Mouse (Mus musculus) monocyte, adult 5-6 weeks (primary cell): ENCODE measurements around the gene Onecut3. TPM values are rescaled to one million over a fixed set of nuclear protein-coding genes. Genes with fewer than 3 reads are reported as not detected.

Source experiments
- ATAC-seq: fragments of 153-309, 156-312 bp; replicated peaks from 2 replicates; pipeline ENCODE4 v1.8.0; 2017; ENCODE audit warnings: mild to moderate bottlenecking; ENCODE audit not compliant: low TSS enrichment, insufficient number of reproducible peaks, severe bottlenecking, poor library complexity, low FRiP score
- total RNA-seq: library from RNA; stranded (forward); fragments of 200-1000, 200-491, 200-594 nt; gene quantifications from 3 replicates; pipeline ENCODE4 v1.2.3, GENCODE M21; 2017

The Onecut3 gene
- not detected in 3 replicates for total RNA-seq

DNA sequence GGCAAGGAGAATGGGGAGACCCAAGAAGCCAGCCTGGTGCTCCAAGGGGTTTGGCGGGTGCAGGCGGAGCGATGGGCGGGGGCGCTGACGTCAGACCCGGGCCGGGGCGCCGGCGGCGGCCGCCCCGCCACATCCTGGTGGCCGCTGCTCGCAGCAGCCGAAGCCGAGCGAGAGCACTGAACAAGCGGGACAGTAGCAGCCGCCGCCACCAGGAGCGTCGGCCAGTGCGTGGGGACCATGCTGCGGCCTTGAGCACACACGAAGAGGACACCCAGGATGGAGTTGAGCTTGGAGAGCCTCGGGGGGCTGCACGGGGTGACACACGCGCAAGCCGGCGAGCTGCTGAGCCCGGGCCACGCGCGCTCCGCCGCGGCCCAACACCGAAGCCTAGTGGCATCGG lies at the start of gene Onecut3:
Gene Onecut3 (plus strand): TSS at position 104 of the 400 bp plus-strand sequence.
- no peak for ATAC-seq

DNA sequence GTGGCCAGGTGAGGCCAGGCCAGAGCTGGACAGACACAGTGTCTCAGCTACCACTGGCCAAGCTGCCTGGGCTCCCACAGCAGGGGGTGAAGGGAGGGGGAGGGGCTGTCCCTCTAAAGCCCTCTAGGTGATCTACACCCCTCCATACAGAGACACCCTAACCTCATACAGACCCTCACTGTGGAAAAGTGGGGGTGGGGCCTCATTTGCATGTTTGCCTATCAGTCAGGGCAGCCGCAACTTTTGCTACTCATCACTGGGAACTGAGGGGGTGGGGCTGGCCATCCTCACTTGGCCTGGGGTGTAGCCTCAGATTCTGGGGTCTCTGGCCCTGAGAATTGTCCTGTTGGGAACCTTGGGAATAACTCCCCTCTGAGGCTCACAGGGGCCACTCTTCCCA lies 49.6 kb upstream of the Onecut3 start:
- ATAC-seq, result no peak

DNA sequence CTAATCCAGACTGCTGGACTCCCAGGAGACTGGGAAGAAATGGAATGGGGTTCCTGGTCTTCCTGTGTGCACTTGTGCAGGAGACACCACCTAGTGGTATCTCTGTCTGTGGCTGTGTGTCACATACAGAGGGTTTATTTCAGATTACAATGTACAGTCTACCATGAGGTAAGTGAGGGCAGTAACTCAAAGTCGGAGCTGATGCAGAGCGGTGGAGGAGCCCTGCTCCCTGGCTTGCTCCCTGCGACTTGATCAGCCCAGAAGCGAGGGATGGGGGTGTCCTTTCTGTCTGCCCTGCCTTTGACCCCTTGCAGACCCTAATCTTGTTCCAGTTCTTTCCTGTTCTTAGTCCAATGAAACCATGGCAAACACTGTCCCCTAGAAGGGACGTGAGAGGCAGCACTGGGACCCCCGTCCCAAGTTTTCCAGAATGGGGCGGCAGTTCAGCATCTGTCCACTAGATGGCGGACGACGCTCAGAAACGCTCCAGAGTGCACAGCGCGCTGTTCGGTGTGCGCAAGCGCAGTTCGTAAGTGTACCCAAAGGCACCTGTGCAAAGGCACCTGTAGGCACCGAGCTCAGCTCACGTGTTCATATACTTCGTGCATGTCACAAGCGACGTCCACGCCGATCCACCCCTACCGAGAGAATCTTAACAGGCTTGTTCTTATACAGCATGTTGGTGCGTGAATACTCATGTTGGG lies 48.6 kb upstream of the Onecut3 start:
- ATAC-seq, result peak; percentile 82

DNA sequence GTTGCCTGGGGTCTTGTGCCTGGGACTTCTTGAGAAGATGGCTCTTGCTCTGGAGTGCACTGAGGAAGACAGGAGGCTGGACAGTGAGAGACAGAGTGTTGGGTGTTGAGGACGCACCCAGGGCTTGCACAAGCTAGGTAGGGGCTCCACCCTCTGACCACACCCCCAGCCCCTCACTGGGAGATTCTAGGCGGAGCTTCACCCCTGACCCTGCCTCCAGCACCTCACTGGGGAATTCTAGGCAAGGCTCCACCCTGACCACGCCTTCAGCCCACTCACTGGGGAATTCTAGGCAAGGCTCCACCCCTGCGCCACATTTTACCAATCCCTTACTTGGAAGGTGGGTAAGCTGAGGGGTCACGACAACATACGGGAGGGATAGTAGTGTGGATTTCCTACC lies 44.0 kb upstream of the Onecut3 start:
- no peak for ATAC-seq

DNA sequence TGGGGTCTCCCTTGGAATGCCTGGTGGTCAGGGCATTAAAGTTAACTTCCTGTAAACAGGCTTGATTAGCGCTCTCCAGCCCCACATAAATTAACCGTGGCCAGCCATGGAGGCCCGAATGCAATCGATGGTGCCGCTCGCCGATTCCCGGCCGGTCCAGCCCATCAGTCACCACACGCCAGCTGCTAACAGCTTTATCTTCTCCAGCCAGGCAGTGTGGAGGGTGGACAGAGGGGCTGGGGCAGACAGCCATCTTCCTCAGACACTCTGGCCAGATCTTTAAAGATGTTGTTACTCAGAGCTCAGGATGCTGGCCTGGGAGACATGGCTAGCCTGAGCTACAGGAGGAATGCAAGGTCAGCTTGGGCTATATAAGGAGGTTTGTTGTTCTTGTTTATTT lies 41.0 kb upstream of the Onecut3 start:
- ATAC-seq, result no peak

DNA sequence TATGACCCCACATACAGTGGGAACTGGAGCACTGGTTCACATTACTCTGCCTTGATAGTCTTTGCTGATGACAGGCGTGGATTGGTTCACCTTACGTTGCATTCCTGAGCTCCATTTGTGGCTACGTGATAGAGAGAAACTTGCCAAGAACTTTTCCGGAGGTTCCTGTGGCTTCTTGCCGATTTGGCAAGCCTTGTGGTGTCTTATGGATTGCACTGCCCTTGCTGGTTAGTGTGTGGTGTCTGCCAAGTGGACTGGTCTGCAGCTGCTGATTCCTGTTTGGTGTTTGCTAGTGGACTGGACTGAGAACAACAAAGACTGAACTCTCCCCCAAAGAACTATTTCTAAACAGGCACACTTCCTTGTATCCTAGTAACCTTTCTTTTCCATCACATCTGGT lies 39.9 kb upstream of the Onecut3 start:
- no peak for ATAC-seq

DNA sequence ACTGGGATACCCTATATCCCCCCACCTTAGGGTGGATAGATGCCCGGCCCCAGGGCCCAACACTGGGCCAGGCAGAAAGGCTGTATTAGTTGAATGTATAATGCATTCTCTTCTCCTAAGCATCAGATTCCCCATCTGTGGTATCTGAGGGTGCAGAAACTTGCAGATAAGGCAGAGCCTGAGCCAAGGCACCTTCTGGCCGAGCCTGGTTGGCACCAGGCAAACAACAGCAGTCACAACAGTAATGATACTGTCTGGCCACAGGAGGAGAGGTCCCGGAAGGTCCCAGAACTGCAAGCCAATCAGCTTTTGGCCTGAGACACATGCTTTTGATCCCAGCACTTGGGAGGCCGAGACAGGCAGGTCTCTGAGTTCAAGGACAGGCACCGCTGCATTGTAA lies 38.9 kb upstream of the Onecut3 start:
- ATAC-seq, result no peak

DNA sequence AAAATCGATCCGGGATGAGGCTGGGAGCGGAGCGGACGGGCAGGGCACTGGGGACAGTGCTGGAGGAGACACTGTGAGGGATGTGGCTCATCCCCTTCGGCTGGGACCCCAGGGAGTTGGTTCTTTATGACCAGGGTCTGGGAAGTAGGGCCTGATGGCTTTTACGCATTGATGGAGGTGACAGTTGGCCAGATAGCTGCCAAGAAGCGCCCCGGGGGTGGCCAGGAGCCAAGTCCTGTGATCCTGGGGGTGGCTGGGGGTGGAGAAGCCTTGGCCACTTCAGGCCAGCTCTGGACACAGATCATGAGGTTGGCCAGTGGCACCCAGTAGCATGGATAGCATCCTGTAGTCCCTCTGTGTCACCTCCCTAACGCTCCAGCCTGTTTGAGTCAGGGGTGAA lies 35.4 kb upstream of the Onecut3 start:
- no peak for ATAC-seq

DNA sequence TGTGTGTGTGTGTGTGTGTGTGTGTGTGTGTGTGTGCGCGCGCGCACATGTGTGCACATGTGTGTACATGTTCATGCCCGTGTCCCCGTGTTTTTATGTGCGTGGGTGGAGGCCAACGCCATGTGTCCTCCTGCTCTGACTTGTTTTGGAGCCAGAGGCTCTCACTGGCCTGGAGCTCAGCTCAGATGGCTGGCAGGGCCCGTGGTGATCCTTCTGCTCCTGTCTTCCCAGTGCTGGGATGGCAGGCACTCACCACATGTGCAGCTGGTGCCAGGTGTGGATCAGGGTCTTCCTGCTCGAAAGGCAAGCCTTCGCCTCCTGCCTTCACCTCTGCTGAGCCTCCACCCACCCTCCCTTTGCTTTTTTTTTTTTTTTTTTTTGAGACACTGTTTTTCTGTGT lies 35.0 kb upstream of the Onecut3 start:
- ATAC-seq, result no peak

DNA sequence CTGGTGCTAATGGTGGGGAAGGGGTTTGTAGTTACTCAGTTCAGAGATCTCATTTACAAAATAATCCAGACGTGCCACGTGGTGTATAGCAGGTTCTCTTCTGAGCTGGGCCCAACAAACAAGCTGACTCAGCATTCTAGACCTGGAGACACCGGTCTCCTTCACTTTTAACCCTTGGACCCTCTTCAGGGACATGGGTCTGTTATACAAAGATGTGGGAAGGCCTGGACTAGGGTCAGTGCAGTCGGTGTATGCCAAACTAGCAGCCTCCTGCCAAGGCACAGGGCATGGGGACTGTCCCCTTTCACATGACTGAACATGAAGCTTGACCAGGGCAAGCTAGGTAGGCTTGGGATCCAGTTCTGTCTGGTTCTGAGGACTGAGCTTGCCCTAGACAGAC lies 34.3 kb upstream of the Onecut3 start:
- ATAC-seq, result no peak

DNA sequence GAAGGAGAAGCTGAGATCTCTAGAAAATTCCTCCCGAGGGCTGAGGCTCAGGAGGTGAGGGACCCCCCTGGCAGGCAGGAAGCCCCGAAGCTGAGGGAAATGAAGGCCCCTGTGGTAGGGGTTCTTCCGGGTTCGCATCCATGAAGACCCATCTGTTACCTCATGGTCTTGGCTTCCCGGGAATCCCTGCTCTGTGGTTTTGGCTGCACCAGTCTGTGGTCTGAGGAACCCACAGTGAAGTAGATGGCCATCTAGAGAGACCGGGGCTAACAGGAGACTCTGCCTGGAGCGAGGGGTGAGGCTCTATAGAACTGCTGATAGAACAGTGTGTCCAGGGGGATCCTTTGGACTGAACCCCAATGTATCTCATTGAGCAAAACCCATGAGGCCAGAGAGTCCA lies 33.3 kb upstream of the Onecut3 start:
- no peak for ATAC-seq

DNA sequence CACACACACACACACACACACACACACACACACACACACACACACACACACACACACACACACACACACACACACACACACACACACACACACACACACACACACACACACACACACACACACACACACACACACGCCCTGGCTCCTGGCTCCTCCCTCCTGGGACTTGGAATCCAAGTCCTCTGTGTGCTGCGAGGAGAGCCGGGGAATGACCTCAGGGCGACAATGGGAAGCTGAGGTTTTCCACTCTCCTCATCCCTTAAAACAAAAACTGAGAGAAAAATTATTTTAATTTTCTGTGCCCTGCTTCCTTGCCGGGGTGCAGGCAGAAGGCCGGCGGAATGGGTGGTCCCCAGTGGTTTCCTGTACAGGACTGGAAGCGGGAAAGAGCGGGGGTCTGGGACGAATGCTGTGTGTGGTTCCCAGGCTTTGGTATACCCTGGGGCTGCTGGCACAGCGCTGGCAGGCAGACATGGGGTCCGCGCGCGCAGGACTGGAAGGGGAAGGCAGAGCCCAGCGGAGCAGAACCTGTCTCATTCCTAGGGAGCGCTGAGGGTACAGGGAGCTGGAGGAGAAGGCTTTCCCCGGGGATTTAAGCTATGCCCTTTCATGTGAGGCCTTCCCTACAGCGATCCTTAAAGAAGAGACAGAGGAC lies 30.1 kb upstream of the Onecut3 start:
- ATAC-seq, result no peak

DNA sequence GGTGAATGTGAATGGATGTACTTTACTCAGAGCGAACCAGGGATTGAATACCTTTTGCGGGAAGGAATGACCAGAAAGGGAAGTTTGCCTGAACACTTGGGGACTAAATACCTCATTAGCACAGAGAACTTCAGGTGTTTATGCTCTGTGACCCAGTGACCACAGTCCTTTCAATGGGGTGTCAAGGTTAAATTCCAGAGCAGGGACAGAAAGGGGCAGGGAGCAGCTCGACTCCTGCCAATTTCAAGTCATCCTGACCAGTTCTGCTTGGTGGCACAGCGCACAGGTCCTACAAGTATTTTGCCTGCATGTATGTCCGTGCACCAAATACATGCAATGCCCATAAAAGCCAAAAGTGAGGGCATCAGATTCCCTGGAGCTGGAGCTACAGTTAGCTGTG lies 29.6 kb upstream of the Onecut3 start:
- ATAC-seq, result no peak

DNA sequence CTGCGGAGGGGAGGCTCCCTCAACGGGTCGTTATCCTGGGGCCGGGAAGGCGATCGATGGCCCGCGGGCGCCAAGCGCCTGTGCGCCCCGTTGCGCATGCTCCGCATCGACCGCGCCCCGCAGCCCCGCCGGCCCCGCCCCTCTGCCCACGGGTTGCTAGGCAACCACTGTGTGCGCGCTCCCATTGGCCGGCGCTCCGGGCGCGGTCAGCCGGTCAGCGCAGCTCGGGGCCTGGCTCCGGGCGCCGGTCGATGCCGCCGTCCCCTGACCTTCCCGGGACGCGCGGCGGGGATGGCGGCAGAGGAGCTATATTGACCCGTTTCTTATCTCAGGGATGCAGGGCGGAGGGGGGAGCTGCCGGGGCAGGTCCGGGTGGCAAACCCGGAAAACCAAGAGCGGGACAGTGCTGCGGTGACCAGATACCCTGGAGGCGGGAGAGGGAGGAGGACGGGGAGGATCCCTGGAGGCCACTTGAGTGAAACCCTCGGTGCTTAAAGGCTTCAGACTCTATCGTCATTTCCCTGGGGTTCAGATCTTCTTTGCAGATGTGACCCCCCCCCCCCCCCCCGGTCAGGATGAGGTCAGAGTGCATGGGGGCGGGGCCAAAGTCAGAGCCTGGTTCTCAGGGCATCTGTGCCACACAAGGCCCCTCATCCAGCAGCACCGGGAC lies 19.2 kb upstream of the Onecut3 start:
- peak; percentile 60 for ATAC-seq

DNA sequence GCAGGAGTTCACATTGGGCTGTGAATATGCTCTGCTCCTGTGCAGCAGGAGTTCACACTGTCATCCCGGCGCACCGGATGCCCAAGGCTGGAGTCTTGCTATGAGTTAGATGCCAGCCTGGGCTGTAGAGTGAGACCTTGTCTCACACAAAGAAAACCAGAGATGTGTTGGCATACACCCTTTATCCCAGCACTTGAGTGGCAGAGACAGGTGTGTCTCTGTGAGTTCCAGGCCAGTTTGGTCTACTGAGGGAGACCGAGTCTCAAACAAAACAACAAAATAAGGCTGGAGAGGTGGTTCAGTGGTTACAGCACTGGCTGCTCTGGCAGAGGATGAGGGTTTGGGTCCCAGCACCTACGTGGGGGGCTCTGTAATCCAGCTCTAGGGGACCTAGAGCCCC lies 16.1 kb upstream of the Onecut3 start:
- ATAC-seq, result no peak

DNA sequence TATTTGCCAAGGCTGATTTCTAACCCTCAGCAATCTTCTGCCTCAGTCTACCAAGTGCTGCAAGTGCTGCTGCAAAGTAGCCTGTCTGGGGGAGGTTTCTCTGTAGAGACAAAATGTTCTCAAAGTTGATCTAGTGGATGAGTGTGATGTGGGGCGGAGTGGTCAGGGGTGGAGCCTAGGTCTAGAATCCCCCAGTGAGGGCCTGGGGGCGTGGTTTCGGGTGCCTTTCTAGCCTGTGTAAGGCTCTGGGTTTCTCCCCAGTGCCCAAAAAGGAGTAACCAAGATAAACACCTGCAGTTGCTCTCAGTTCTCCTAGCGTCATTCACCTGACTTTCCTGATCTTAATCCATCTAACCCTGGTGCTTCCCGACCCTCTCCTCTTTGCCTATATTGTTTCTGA lies 13.6 kb upstream of the Onecut3 start:
- no peak for ATAC-seq

DNA sequence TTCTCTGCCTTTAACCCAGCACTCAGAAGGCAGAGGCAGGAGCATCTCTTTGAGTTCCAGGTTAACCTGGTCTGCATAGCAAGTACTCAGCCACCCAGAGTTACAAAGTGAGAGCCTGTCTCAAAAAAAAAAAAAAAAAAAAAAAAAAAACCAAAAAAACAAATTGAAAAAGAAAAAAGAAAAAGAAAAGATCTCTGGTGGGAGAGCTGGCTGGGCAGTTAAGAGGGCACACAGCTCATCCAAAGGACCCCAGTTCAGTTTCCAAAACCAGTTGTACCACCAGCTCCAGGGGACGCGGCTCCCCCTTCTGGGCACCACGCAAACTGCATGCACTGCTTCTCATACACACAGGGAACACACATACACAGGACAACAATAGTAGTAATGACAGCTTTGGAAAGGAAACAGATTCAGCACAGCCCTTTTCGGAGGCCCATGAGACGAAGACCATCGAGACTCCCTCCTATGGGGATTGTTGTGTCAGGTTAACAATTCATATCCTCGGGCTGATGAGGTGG lies 7.7 kb upstream of the Onecut3 start:
- ATAC-seq, result no peak

DNA sequence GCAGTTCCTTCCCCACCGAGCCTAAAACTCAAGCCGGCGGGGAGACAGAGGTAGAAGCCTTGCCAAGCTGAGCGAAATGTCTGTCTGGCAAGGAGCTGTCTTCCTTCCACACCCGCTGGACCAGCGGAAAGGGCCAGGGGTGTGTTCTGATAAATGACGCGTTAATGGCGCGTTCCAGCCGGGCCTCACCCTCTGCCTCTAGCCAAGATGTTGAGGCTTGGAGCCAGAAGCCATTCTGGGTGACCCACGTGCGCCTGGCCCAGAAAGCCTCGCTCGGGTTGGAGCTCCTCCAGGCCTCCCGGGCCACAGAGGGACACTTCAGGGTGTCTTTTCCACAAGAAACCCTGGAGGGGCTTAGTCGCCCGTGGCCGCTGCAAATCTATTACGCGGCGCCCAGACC lies 4.6 kb upstream of the Onecut3 start:
- no peak for ATAC-seq

DNA sequence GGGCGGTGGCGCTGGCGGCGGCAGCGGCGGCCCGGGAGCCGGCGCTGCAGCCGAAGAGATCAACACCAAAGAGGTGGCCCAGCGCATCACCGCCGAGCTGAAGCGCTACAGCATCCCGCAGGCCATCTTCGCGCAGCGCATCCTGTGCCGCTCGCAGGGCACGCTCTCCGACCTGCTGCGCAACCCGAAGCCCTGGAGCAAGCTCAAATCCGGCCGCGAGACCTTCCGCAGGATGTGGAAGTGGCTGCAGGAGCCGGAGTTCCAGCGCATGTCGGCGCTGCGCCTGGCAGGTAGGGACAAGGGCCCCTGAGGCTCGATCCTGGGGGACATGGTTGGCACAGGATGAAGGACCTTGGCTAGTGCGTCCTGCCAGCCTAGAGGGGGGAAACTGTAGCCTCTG lies 1.3 kb downstream of the Onecut3 start:
- ATAC-seq, result no peak

DNA sequence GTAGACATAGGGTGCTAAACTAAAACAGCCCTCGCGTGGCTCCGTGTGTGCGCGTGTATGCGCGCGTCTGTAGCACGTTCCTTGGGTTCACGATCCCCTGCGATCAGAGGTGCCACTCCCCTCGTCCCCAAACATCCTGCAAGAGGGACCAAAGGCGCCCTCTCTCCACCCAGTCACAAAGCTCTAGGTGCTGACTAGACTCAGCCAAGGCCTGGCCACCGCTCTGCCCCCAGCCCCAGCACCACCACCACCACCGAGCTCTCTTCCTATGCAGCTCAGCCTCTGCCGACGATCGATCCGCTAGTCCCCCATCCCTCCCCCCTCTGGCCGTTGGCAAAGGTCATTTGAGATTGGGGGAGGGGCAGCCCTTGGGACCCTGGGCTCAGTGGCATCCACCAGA lies 1.8 kb downstream of the Onecut3 start:
- ATAC-seq, result no peak
